Mouse (Mus musculus) embryonic fibroblast, embryonic 13.5 days (primary cell): Measurements from ENCODE around the gene Ttc28.

Experiments
- CTCF ChIP-seq: IDR thresholded peaks from 2 replicates; pipeline ENCODE4 v1.5.1; 2011; ENCODE audit warnings: mild to moderate bottlenecking, control low read depth, low read length, moderate library complexity, borderline replicate concordance; ENCODE audit not compliant: insufficient read depth
- POLR2A ChIP-seq: IDR thresholded peaks from 2 replicates; pipeline ENCODE4 v1.6.1; 2011; ENCODE audit warnings: low read depth, mild to moderate bottlenecking, control low read depth, low read length, moderate library complexity

DNA sequence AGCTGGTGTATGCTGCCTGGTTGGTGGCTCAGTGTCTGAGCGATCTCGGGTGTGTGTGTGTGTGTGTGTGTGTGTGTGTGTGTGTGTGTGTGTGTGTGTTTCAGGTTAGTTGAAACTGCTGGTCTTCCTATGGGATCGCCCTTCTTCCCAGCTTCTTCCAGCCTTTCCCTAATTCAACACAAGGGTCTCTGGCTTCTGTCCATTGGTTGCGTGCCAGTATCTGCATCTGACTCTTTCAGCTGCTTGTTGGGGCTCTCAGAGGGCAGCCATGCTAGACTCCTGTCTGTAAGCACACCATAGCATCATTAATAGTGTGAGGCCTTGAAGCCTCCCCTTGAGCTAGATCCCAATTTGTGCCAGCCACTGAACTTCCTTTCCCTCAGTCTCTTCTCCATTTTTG is 49.7 kb downstream of the Ttc28 start:
- no peak for TF ChIP-seq POLR2A
- TF ChIP-seq CTCF: no peak
